Mouse (Mus musculus) thymus, adult 2 months (tissue): ENCODE measurements around the gene Nell2. TPM values are rescaled to one million over a fixed set of nuclear protein-coding genes. Genes with fewer than 3 reads are reported as not detected.

ENCODE experiments used
- DNase-seq: peaks from one replicate; pipeline ENCODE4 v3.0.0; 2021
- H3K27ac ChIP-seq: fragments of 200-500 bp; 2 replicates; pipeline ENCODE4 v1.5.1; 2012; ENCODE audit warnings: low read length, control low read depth; ENCODE audit not compliant: control insufficient read depth, insufficient read depth
- H3K27me3 ChIP-seq: fragments of 200-500 bp; 2 replicates; pipeline ENCODE4 v1.6.1; 2012; ENCODE audit warnings: mild to moderate bottlenecking, low read length, moderate library complexity, mixed read lengths; ENCODE audit not compliant: control insufficient read depth, insufficient read depth
- H3K36me3 ChIP-seq: fragments of 200-500 bp; 2 replicates; pipeline ENCODE4 v1.6.1; 2012; ENCODE audit warnings: mild to moderate bottlenecking, low read length, moderate library complexity; ENCODE audit not compliant: control insufficient read depth, insufficient read depth
- H3K4me1 ChIP-seq: fragments of 200-500 bp; replicated peaks from 2 replicates; pipeline ENCODE4 v1.6.1; 2012; ENCODE audit warnings: low read length; ENCODE audit not compliant: control insufficient read depth, insufficient read depth
- H3K4me3 ChIP-seq: fragments of 200-500 bp; 2 replicates; pipeline ENCODE4 v1.5.1; 2012; ENCODE audit warnings: mild to moderate bottlenecking, low read length, control low read depth, moderate library complexity; ENCODE audit not compliant: control insufficient read depth, insufficient read depth
- CTCF ChIP-seq: fragments of 200-500 bp; IDR thresholded peaks from 2 replicates; pipeline ENCODE4 v1.5.1; 2012; ENCODE audit warnings: mild to moderate bottlenecking, control low read depth, low read length, moderate library complexity, borderline replicate concordance; ENCODE audit not compliant: control insufficient read depth, poor library complexity, insufficient read depth; ENCODE audit errors: extremely low read depth
- POLR2A ChIP-seq: fragments of 200-500 bp; IDR thresholded peaks from 2 replicates; pipeline ENCODE4 v1.6.1; 2012; ENCODE audit warnings: mild to moderate bottlenecking, low read length, control low read depth, moderate library complexity; ENCODE audit not compliant: control insufficient read depth, poor library complexity, insufficient read depth; ENCODE audit errors: extremely low read depth
- whole genome bisulfite sequencing: fragments of 180-500 bp; shearing (Covaris S2); methylation state at CpG from one replicate; pipeline ENCODE4 v1.1.7; 2018; 5-methylcytosine and 5-hydroxymethylcytosine counted together
- polyA plus RNA-seq: library from polyadenylated mRNA; depleted of rRNA; stranded (reverse); fragments of >200 nt; gene quantifications from 2 replicates; pipeline ENCODE4 v1.2.3, GENCODE M21; 2012

The Nell2 gene
- polyA plus RNA-seq, 1 experiment = 1.4 TPM

- no peak overlapping the region for H3K4me3 ChIP-seq
- DNase-seq = no peak
- WGBS = 80% methylated on average over 2 of the region's 2 CpGs
- no peaks in the 10 kb centered on the region for H3K4me1 ChIP-seq
- TF ChIP-seq POLR2A (no peak), CTCF (no peak)
- no peaks in the 10 kb centered on the region for H3K27me3 ChIP-seq
- no peaks in the 10 kb centered on the region for H3K36me3 ChIP-seq
- H3K27ac ChIP-seq = no peak overlapping the region
Observed at GRCm38 (mm10) chr15:95380859-95381258, 147.5 kb downstream of the Nell2 start.

DNA sequence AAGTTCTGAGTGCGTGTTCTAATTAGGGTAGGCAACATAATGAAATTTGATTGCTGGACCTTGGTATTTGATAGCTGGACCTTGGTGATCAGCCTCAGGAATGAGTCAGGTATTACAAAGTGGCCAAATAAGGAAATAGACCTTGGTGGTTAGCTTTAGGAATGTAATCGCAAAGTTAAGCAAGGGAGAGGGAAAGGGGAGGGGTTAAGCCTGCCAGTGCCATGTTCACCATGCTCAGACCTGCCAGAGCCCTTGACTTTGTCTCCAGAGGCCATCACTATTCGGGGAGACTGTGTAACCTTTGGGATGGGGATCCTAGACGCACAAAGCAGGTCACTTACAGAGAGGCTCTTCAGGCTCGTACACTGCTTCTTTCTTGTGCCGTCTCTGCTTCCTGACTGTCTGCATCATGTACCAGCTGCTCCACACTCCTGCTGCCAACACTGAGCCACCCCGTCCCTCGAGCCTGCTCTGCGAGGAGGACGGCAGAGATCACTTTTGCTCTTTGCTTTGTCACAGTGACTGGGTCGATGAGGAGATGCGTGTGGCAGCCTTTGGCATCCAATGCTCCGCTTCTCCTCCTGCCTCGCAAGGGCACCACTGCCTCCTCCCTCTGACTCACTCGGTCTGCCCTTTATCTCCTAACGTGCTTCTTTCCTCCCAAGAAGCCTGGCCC lies 157.5 kb downstream of the Nell2 start:
- WGBS = 81% methylated on average over 16 of the region's 16 CpGs
- TF ChIP-seq CTCF (no peak), POLR2A (no peak)
- no peaks in the 10 kb centered on the region for H3K27me3 ChIP-seq
- DNase-seq = no peak
- H3K36me3 ChIP-seq = no peaks in the 10 kb centered on the region
- no peak overlapping the region for H3K4me3 ChIP-seq
- no peak overlapping the region for H3K27ac ChIP-seq
- H3K4me1 ChIP-seq = no peaks in the 10 kb centered on the region

GRCm38 (mm10) chr15:95368185-95368584 lies 160.2 kb downstream of the Nell2 start:
- Histone ChIP-seq H3K36me3 (no peaks in the 10 kb centered on the region), H3K4me1 (no peaks in the 10 kb centered on the region), H3K4me3 (no peak overlapping the region), H3K27ac (no peak overlapping the region), H3K27me3 (no peaks in the 10 kb centered on the region)
- DNase-seq = no peak
- WGBS = 97% methylated on average over 10 of the region's 10 CpGs
- no peak for TF ChIP-seq POLR2A
- TF ChIP-seq CTCF = no peak

DNA sequence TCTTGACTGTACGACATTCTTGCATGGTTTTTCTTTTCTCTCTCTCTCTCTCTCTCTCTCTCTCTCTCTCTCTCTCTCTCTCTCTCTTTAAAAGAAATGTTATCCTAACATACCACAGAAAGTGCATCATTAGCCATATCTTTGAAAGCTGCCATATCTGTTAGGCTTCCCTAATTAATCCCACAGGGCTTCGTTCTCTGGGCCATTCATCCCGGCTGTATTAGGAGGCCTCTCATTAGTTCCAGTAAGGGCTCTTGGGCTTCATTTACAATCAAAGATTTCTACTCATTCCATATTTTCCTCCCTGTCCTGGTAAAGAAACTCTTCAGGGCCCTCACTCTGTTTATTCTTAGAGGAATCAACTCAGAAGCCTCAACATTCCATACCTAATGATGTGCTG lies 161.9 kb downstream of the Nell2 start:
- Histone ChIP-seq H3K27ac (no peak overlapping the region), H3K4me3 (no peak overlapping the region), H3K4me1 (no peaks in the 10 kb centered on the region), H3K36me3 (no peaks in the 10 kb centered on the region), H3K27me3 (no peaks in the 10 kb centered on the region)
- no peak for TF ChIP-seq POLR2A
- TF ChIP-seq CTCF = no peak
- no peak for DNase-seq
- 92% methylated on average over 3 of the region's 3 CpGs for WGBS

DNA sequence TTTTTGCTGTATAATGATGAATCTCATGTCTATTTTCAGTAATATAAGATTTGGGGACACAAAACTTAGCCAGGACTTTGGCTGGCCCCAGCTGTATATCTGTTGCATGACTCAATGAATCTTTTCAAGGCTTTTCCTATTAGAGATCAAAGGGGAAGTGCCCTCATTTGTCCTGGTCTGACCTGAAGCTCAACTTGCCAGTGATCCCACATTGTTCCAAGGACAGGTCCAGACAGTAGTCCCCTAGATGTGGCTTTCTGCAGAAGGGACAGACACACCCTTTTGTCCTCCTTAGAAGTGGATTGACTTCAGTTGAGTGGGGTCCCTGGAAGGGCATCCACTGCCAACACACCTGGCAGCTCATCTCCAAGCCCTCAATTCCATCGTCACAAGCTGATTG lies 173.6 kb downstream of the Nell2 start:
- Histone ChIP-seq H3K36me3 (no peaks in the 10 kb centered on the region), H3K27ac (no peak overlapping the region), H3K27me3 (no peaks in the 10 kb centered on the region), H3K4me3 (no peak overlapping the region), H3K4me1 (no peaks in the 10 kb centered on the region)
- WGBS = 88% methylated on average over 1 of the region's 1 CpGs
- TF ChIP-seq CTCF (no peak), POLR2A (no peak)
- DNase-seq = no peak

DNA sequence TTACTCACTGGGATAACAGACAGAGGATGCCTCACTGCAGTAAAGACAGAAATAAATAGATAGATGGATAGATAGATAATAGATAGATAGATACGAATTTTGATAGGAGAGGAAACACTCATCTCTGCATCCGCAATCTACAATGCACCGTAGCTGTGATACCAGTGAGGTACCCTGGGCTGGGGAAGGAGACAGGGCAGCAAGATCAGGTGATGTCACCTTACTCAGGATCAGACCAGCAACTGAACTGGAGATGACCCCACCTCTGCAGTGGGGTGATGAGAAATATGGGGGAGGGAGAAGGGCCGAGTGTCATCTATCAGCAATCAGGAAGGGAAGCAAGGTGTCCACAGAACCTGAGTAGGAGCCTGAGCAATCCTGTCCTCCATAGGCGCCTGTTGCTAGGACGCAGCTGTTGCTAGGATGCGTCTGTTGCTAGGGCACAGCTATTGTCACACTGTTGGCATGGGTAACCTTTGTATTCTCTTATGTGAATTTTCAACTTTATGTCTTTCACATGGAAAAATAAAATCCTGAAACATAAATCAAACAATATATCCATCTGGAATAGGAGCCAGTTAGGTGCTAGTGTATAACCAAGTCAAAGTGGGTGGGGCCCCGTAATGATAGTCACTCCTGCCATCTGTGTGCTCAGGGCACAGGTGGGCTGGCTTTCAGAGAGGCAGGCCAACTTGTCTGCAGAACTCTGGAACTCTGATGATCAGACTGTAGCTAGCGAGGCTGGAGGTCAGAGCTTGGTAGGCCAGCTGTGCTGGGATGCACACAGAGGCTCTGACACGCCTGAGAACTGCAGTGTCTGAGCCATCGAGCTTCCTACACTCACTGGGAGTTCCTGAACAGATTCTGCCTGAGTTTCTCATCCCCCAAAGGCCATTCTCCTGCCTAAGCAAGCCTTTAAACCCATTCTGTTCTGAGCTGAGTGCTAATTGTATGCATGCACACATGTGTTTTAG lies 193.7 kb downstream of the Nell2 start:
- H3K27me3 ChIP-seq = no peaks in the 10 kb centered on the region
- H3K36me3 ChIP-seq = no peaks in the 10 kb centered on the region
- WGBS = 87% methylated on average over 11 of the region's 11 CpGs
- no peak overlapping the region for H3K4me3 ChIP-seq
- H3K27ac ChIP-seq = no peak overlapping the region
- no peaks in the 10 kb centered on the region for H3K4me1 ChIP-seq
- no peak for TF ChIP-seq CTCF
- no peak for TF ChIP-seq POLR2A
- DNase-seq = no peak
